Mouse (Mus musculus): ENCODE data around the gene Trmt112. TPM values are rescaled to one million over a fixed set of nuclear protein-coding genes. Genes with fewer than 3 reads are reported as not detected.

Trmt112 gene
- polyA plus RNA-seq (2015; fragmentation: Nextera tagmentation; extraction: Ambion mirVana) = 127 and 129 TPM in 2 replicates

GRCm38 (mm10) chr19:6909507-6910289 lies at the start of gene Trmt112, which contains the start of gene Prdx5:
Trmt112 (plus strand) TSS chr19:6909698.
Prdx5 (minus strand) TSS chr19:6910106.

DNA sequence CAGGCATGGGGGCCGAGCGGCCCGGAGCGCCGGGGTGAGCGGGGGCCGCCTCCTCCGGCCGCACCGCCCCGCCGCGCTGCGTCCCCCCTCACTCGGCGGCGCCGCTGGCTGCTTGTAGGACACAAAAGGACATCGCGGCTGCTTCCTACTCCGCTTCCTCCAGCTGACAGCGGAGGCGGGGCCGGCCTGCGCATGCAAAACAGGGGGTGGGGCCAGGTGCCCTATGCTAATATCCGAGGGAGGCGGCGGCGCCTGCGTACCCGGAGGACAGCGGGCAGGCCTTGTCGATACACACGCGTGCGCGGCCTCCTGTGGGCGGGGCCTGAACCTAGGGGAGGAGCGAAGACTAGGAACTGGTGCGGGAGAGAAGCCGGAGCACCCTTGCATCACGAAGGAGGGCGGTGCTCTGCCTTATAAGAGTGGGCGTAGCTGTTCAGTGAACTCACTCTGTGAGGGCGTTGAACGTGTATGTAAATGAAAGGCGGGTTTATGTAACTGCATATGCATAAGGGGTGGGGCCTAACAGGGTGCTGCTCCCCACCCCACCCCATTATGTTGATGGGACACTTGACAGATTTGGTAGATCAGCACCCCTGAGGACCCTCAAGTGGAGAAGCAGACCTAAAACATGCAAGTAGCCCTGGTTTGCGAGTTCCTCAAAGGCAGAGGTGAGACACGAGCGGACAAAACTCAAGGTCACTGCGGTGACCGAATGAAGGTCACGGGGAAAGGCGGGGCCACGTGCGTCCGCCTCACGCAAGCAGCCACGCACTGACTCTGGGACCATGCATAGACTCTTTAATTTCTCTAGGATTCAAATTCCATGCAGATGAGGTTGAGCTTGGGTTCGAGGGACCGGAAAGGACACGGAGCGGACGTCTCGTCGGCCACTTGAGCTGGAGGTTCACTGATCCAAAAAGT lies 12.4 kb downstream of the Trmt112 start, which contains the start of gene Esrra:
Gene Esrra, minus strand, starts transcription at position 167 of the 921 bp plus-strand sequence.

DNA sequence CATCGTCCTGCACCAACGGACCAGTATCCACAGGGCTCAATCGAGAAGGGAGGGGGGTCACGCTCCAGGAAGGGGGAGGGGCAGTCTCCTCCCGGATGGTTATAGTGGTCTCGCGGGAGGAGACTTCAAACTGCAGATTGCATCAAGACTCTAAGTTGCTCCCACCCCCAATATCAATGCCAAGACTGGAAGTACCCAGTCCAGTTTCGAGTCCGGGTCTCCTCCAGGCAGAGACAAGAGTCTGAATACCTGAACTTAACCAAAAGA lies 15.7 kb downstream of the Trmt112 start, which contains the start of gene Catsperz:
Gene Catsperz, minus strand, starts transcription at position 74 of the 267 bp plus-strand sequence.

DNA sequence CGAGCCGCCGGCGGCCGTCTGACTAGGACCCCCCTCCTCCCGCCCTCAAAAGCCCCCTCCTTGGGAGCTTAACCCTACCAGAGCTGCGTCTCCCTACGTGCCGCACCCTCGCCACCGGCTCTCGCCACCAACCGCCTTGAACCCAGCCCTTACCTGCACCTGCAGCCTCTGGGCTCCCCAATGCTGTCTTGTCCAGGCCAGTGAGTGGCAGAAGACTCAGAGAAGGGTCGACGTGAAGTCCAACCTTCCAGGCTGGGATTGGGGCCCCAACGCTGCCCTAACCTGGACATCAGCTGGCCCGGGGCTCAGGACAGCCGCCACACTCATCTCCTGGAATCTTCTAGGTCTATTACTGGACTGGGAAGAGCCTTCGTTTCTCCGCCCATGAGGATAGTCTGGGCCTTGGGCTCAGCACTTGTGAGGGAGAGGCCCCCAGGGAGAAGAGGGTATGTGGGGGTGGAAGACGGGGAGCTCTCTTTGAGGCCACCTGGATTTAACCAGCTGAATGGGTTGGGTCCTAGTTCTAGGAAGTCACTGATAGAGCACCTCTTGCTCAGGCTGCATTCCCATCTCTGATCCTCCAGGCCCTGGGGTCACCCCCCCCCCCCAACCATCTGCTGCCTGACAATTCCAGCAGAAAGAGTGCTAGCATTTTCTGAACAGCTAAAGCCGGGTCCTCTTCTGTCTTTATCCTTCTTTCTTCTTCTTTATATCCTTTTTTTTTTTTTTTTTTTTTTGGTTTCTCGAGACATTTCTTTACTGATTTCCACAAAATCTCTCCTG lies 24.9 kb downstream of the Trmt112 start, which contains the start of gene Kcnk4:
Gene Kcnk4, minus strand, starts transcription at position 321 of the 783 bp plus-strand sequence.

GRCm38 (mm10) chr19:6941372-6942248 lies 32.1 kb downstream of the Trmt112 start, which contains the start of gene Bad:
Bad (plus strand) TSS chr19:6941861.

GRCm38 (mm10) chr19:6942249-6942691 lies 32.8 kb downstream of the Trmt112 start, which contains the start of gene Gpr137:
Gpr137 (minus strand) TSS chr19:6942480.

Other genes with a start within 250 kb of the Trmt112 start
- gene Rps6ka4, start 69.1 kb upstream of the Trmt112 start, polyA plus RNA-seq (2015; fragmentation: Nextera tagmentation; extraction: Ambion mirVana) = 11.4 and 13.0 TPM in 2 replicates
- gene Ccdc88b, start 51.5 kb upstream of the Trmt112 start, polyA plus RNA-seq (2015; fragmentation: Nextera tagmentation; extraction: Ambion mirVana) = 7.4 and 10.9 TPM in 2 replicates
- 259 and 334 TPM in 2 replicates for gene Prdx5, start 408 bp downstream of the Trmt112 start, polyA plus RNA-seq (2015; fragmentation: Nextera tagmentation; extraction: Ambion mirVana)
- gene Esrra, start 12.1 kb downstream of the Trmt112 start, polyA plus RNA-seq (2015; fragmentation: Nextera tagmentation; extraction: Ambion mirVana) = 7.2 and 9.0 TPM in 2 replicates
- gene Catsperz, start 15.7 kb downstream of the Trmt112 start, polyA plus RNA-seq (2015; fragmentation: Nextera tagmentation; extraction: Ambion mirVana) = 1.2 and 2.1 TPM in 2 replicates
- gene Kcnk4, start 24.8 kb downstream of the Trmt112 start, polyA plus RNA-seq (2015; fragmentation: Nextera tagmentation; extraction: Ambion mirVana) = 0.20 and 0.28 TPM in 2 replicates
- 35.9 and 43.8 TPM in 2 replicates for gene Bad, start 32.2 kb downstream of the Trmt112 start, polyA plus RNA-seq (2015; fragmentation: Nextera tagmentation; extraction: Ambion mirVana)
- gene Gpr137, start 32.8 kb downstream of the Trmt112 start, polyA plus RNA-seq (2015; fragmentation: Nextera tagmentation; extraction: Ambion mirVana) = 11.0 and 14.9 TPM in 2 replicates
- gene Ppp1r14b, start 65.3 kb downstream of the Trmt112 start, polyA plus RNA-seq (2015; fragmentation: Nextera tagmentation; extraction: Ambion mirVana) = 102 and 119 TPM in 2 replicates
- gene Plcb3, start 66.8 kb downstream of the Trmt112 start, polyA plus RNA-seq (2015; fragmentation: Nextera tagmentation; extraction: Ambion mirVana) = 10.4 and 13.6 TPM in 2 replicates
- gene Fkbp2, start 70.8 kb downstream of the Trmt112 start, polyA plus RNA-seq (2015; fragmentation: Nextera tagmentation; extraction: Ambion mirVana) = 70.3 and 74.9 TPM in 2 replicates
- 14.6 and 17.7 TPM in 2 replicates for gene Vegfb, start 78.0 kb downstream of the Trmt112 start, polyA plus RNA-seq (2015; fragmentation: Nextera tagmentation; extraction: Ambion mirVana)
- 14.3 and 18.0 TPM in 2 replicates for gene Dnajc4, start 82.9 kb downstream of the Trmt112 start, polyA plus RNA-seq (2015; fragmentation: Nextera tagmentation; extraction: Ambion mirVana)
- gene Nudt22, start 86.4 kb downstream of the Trmt112 start, polyA plus RNA-seq (2015; fragmentation: Nextera tagmentation; extraction: Ambion mirVana) = 14.0 and 15.2 TPM in 2 replicates
- 3.2 and 3.7 TPM in 2 replicates for gene Trpt1, start 86.4 kb downstream of the Trmt112 start, polyA plus RNA-seq (2015; fragmentation: Nextera tagmentation; extraction: Ambion mirVana)
- 123 and 124 TPM in 2 replicates for gene Fermt3, start 109.8 kb downstream of the Trmt112 start, polyA plus RNA-seq (2015; fragmentation: Nextera tagmentation; extraction: Ambion mirVana)
- 72.5 and 74.9 TPM in 2 replicates for gene Stip1, start 130.3 kb downstream of the Trmt112 start, polyA plus RNA-seq (2015; fragmentation: Nextera tagmentation; extraction: Ambion mirVana)
- gene Macrod1, start 147.1 kb downstream of the Trmt112 start, polyA plus RNA-seq (2015; fragmentation: Nextera tagmentation; extraction: Ambion mirVana) = 7.3 and 8.6 TPM in 2 replicates
- 0.24 and 0.40 TPM in 2 replicates for gene Flrt1, start 196.0 kb downstream of the Trmt112 start, polyA plus RNA-seq (2015; fragmentation: Nextera tagmentation; extraction: Ambion mirVana)